Mouse (Mus musculus) frontal cortex, adult 2 months (tissue): ENCODE measurements around the gene Lrrc36. TPM values are rescaled to one million over a fixed set of nuclear protein-coding genes. Genes with fewer than 3 reads are reported as not detected.

Source experiments
- DNase-seq, 2 experiments: peaks; one replicate each; pipeline ENCODE4 v3.0.0; 2022; ENCODE audit warnings: low spot score in 1 of 2; ENCODE audit errors: extremely low spot score in 1 of 2
- polyA plus RNA-seq: library from polyadenylated mRNA; depleted of rRNA; stranded (reverse); fragments of >200 nt; gene quantifications from 2 replicates; pipeline ENCODE4 v1.2.3, GENCODE M21; 2012

Lrrc36 gene
- polyA plus RNA-seq, 1 experiment = 0.34 TPM

DNA sequence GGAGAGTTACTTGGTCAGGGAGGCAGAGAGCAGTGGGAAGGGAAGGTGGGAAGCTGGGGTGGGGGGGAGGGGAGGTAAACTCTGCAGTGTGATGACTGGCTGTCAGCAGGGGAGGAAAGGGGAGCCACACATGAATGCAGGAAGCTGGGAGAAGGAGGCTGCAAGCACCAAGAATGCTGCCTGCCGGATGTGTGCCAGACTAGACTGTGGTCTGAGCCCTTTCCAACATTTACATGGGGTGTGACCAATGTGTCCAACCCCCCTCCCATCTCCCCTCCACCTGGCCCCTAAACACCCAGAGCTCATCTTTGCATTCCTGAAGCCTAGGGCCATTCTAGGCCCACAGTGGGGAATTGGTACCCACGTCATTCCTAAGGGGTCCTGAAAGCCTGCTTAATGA is 67.6 kb downstream of the Lrrc36 start:
- no peak for DNase-seq

DNA sequence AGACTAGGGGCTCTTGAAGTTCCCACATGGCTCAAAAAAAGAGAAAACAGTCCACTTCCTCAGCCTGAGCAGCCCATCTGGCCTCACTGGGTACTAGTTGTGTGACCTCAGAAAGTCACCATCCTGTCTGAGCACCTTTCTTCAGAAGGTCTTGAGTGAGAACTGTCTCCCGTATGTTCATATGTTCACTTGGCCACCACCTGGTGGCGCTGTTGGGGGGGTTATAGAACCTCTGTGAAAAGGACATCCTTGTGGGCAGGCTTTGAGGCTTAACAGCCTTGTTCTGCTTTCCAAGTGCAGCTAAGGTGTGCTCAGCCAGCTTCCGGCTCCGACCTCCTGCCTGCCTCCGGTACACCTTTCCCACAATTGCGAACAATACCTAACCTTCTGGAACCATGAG is 68.1 kb downstream of the Lrrc36 start:
- no peak for DNase-seq

- DNase-seq = no peak
These were observed 68.8 kb downstream of the Lrrc36 start for GRCm38 (mm10) chr8:105482123-105482522.

- DNase-seq = no peak
These were observed 70.0 kb downstream of the Lrrc36 start for GRCm38 (mm10) chr8:105483212-105484029.

GRCm38 (mm10) chr8:105484030-105484368 is 70.6 kb downstream of the Lrrc36 start:
- no peak for DNase-seq

GRCm38 (mm10) chr8:105484392-105484791 is 71.0 kb downstream of the Lrrc36 start:
- no peak for DNase-seq

- DNase-seq = no peak
These were observed 74.7 kb downstream of the Lrrc36 start for GRCm38 (mm10) chr8:105488082-105488481.

- DNase-seq = no peak
These were observed 75.9 kb downstream of the Lrrc36 start for GRCm38 (mm10) chr8:105489281-105489680.

DNA sequence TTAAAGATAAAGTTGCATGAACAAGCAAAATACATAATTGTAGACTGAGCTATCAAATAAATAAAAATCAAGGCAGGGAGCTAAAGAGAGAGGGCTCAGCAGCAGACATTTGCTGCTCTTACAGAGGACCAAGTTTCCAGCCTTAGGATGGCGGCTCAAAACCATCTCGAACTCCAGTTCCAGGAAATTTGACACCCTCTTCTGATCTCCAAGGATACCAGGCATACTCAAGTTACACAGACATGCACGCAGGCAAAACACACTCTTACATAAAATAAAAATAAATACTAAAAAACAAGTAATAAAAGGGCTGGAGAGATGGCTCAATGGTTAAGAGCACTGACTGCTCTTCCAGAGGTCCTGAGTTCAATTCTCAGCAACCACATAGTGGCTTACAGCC is 80.1 kb downstream of the Lrrc36 start:
- no peak for DNase-seq

- no peak for DNase-seq
These were observed 81.2 kb downstream of the Lrrc36 start for GRCm38 (mm10) chr8:105494566-105494965.

DNA sequence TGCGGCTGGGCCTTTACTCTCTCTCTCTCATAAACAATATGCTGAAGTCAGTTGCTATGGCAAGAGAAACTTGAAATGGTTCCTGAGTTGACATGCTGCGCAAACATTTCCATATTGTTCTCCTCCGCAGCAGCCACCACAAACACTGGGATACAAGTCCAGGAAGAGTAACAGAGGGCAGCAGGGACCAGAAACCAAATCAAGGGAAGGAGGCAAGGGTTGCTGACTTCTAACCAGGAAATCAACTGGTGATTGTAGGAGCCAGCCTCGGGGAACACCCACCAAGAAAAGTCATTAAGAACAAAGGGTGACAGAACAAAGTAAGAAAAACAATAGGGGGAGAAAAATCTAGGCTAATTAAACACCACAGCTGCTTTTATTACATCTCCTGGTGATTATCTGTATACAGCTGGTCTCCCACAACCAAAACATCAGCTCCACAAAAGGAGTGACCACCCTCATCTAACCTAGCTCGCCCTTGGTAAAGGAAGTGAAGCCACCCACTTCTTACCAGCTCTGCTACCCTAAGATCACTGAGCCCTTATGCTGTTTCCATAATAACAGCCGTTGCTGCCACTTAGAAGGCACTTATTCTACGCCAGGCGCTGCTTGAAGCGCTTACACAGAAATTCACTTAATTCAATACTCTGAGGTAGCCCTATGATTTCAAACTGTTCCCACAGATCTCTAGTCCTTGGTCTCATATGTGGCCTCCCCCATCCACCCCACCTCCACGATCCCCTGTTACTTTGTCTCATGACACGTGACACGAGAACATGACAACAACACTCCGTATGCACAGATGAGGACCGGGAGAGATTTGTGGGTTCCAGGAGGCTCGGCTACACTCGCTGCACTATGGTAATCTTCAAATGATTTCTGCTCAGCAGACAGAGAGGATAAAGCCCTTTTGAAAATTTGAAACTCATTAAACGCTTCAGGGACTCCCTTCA is 82.3 kb downstream of the Lrrc36 start:
- DNase-seq = no peak

- DNase-seq = peak; percentile 53 to 94
These were observed 83.2 kb downstream of the Lrrc36 start, which contains the start of gene Zdhhc1 for GRCm38 (mm10) chr8:105496439-105497180. Gene Zdhhc1, minus strand, starts transcription at chr8:105496902.

DNA sequence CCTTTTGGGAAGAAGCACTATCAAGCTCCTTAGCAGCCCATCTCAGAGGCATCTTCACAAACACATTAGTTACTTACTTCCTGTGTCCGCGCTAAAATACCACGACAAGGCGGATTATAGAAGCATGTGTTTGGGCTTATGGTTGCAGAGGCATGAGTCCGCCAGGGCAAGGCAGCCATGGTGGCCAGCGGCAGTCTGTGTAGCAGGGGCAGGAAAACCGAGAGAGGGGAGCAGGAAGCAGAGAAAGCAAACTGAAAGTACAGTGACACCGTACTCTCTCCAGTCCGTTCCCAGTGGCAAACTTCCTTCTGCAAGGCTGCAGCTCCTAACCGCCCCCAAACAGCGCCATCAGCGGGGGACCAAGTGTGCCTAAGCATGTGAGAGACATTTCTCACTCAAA is 86.4 kb downstream of the Lrrc36 start:
- no peak for DNase-seq

DNA sequence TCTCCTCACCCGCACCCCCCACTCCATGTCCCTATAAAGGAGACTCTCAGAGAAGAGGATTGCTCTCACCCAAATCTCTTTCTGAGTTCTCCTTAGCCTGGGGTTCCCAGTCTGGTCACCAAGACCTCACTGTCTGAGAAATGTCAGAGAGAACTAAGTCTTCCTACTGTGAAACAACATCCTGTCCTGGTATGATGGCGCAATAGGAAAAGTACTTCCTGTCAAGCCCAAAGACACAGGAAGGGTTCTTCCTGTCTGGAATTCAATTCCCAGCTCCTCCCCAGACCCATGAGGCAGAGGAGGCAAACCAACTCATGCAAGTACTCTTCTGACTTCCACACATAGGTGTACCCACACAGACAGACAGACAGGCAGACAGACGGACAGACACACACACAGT is 91.2 kb downstream of the Lrrc36 start:
- DNase-seq = no peak

DNA sequence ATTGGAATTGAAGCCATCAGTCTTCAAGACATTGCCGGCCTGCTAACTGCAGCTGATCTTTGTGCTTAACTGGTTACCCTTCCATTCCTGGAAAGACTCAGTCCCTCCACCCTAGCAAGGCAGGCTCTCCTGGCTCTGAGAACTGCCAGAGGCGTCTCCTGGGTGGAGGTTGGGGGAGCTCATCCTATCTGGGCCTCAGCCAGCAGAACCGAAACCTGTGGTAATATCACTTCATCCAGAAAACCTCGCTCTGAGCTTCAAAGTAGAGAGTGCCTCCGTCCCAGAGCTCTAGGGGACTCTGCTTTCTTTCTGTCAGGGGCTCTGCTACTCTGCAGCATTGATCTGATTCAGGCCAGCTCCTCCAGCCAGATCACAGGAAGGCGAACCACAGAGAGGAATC is 93.6 kb downstream of the Lrrc36 start:
- DNase-seq = no peak

- no peak for DNase-seq
These were observed 95.4 kb downstream of the Lrrc36 start for GRCm38 (mm10) chr8:105508758-105509157.

DNA sequence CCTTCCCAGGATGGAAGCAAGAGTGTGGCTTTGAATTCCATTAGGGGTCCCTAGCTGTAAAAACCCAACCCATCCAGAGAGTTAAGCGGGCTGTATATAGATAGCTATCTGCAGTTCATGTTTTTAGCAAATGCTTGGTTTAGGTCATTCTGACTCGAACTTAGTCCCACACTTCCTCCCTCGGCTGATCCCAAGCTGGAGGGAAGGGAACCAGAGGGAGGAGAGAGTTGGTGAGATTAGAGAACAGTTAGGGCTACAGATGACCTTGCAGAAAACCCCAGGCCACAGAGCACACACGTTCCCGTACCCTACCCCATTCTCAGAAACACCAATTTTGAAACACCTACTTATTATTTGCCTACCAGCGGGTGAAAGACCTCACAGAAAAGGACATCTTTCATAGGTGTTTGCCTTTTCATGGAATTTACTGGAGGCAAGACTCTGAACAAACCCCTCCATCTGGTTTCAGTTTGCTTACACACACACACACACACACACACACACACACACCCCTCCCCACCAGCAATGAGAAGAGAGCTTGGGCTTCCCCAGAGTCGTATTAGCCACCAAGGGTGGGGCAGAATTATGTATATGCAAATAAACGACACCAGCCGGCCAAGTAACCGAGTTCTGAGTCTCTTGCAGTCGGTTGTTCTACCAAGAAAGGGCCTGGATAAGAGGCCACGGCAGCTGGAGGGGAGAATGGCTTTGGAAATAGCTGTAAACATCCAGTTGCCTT is 96.8 kb downstream of the Lrrc36 start:
- no peak for DNase-seq
